Mouse (Mus musculus) thymus, postnatal 4 days (tissue): ENCODE measurements around the gene Slc5a5.

ENCODE experiments used
- DNase-seq: peaks from one replicate; pipeline ENCODE4 v3.0.0; 2021

Slc5a5 gene

DNA sequence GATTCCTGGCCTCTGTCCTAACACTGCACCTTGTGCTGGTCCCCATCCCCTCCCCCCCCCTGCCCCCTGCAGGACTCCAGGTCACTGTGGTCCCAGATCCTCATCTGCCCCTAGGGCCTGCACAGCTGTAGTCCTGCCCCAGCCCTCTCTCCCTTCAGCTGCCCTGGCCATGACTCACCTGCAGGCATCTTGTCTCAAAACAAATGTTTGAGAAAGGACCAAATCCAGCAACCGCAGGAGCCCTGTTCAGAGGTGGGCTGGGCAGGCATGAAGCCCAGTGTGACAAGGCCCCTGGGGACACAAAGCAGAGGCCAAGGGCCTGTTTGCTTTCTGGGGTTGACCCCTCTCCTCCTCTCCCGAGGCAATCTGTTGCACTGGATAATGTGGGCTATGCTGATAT lies 14.4 kb downstream of the Slc5a5 start:
- DNase-seq = no peak

DNA sequence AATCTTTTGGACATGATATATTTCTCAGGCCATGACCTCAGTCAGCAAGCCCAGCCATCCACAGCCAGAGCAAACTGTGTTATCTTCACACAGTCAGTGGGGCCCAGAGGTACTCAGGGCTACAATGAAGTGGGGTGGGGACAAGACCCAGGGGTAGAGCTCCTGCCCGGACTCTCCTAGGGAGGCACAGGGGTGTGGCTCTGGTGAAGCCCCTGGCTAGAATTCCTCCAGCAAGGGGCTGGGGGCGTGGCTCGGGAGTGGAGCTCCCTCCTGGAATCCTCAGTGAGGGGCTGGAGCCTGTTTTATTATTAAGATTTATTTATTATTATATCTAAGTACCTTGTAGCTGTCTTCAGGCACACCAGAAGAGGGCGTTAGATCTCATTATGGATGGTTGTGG lies 16.2 kb downstream of the Slc5a5 start:
- peak; percentile 20 for DNase-seq

DNA sequence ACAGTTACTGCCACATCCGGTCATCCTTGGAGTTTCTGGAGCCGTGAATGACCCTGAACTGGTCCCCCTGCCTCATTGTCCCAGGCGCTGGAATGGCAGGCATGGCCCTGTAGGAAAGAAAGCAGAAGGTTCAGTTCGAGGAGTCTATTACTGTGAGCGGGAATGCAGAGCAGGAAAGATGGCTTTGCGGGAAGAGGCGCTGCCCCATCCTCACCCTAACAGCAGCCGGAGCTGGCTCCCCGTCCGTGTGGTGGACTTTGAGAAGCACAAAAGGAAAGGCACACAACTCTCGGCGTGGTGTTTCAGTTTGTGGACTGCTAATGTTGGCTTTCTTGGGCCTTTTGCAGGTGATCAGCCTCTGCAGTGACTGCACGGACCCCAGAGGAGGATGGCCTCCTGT lies 18.1 kb downstream of the Slc5a5 start:
- peak; percentile 18 for DNase-seq

DNA sequence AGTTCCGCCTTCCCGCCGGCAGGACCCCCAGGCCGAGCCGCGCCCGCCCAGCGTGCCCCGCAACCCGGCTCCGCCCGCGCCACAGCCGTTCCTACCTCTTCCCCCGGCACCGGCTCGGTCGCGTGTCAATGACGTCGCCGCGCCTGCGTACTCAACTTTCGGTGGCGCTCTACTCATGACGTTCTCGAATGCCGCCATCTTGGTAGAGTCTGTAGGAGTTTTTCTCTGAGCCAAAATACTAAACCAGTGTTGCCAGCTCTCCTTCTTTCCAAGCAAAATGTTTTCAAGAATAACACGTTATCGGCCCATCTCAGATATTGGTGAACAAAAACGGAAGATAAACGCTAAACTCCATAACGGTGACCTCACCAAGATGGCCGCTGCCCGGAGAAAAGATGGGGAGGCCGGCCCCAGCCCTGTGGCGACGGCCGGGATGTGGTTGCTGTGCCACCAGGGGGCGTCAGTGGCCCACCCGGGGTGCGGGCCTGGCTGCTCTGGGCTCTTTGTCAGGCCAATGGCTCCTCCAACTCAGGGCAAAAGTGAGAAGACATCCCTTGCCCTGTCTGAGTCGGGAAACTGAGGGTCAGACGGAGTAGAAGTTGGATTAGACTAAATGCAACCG lies 19.1 kb downstream of the Slc5a5 start, which contains the start of gene Ccdc124:
Gene Ccdc124, minus strand, starts transcription at position 572 of the 622 bp plus-strand sequence.
- DNase-seq = peak; percentile 97

DNA sequence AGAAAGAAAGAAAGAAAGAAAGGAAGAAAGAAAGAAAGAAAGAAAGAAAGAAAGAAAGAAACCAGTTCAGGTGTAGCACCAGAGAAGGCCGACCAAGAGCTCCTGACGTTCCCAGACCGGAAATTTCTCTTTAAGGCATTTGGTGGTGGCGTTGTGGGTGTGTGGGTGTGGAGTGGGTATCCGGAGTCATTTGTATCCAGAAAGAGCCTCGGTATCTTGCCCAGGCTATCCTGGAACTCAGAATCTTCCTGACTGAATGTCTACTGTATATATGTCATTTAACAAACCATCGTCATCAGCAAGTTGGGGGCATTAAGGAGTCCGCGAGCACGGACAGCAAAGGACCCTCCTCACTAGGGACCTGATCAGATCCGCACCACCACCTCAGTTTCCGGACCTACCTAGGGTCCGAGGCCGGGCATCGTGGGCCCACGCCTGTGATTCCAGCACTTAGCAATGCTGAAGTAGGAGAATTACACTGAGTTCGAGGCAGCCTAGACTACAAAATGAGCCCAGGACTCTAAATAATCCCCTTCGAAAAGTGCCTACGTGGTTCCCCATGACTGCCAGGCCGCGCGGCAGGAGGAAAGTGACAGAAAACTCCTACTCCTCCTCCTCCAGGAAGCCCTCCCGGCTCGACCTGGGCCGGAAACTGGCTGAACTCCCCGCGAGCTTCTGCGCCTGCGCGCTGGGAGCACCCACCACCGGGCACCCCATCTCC lies 19.8 kb downstream of the Slc5a5 start:
- DNase-seq = peak; percentile 19

DNA sequence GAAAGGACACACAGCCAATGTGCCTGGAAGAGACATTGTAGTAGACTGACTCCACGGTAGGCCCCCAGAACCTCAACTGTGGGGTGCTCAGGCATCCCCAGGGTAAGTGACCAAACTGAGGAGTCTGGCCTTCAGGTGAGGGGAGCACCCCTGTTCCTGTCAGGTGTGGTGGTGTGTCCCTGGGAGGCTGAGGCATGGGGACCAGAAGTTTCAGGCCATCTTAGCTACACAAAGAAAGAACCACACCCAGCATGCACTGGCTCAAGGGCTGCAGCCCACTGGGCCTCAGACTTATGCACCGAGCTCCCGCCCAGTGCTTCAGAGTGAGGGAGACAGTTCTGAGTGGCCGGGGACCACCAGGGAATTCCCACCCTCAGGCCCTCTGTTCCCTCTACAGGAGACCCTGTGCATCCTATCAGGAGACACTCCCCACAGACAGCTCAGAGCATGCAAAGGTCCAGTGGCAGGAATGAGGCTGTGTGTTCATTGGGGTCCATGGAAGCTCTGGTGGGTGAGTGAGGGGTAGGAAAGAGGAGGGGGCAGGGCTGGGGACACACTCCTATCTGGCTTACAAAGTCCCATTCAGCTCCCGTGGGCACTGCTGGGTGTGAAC lies 21.3 kb downstream of the Slc5a5 start:
- DNase-seq = no peak

DNA sequence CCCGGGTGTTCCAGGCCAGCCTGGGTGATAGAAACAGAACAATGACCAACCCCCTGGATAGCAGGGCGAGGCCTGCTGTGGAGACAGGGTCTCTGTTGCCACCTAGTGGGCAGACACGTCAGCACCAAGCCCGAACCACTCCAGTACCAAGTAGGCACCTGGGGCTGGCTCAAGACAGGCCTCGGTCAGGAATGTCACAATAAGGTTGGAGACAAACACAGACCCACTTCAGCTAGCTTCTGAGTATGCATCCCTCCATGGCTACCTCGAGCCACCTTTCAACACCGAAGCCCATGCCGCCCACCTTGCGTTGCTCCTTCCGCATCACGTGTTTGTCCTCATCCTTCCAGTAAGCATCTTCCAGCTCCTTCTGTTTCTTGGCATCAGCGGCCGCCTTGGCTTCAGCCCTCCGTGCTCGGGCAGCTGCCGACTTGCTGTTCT lies 22.9 kb downstream of the Slc5a5 start:
- DNase-seq = peak; percentile 83

DNA sequence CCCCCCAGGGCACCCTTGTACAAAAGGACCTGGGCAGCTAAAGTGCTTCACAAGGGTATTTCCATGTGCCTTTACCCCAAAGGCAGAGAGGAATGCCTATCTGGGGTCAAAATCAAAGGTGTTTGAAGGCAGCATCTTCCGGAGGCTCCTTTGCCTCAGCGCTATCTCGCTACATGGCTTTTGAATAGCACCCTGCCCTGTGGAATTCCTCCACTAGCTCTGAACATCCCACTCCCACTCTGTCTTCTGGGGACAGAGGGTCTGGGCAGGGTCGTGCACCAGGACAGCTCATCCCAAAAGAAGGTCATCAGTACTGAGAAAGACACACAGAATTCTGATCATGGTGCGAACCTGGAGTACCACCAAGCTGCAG lies 23.4 kb downstream of the Slc5a5 start:
- DNase-seq = no peak

DNA sequence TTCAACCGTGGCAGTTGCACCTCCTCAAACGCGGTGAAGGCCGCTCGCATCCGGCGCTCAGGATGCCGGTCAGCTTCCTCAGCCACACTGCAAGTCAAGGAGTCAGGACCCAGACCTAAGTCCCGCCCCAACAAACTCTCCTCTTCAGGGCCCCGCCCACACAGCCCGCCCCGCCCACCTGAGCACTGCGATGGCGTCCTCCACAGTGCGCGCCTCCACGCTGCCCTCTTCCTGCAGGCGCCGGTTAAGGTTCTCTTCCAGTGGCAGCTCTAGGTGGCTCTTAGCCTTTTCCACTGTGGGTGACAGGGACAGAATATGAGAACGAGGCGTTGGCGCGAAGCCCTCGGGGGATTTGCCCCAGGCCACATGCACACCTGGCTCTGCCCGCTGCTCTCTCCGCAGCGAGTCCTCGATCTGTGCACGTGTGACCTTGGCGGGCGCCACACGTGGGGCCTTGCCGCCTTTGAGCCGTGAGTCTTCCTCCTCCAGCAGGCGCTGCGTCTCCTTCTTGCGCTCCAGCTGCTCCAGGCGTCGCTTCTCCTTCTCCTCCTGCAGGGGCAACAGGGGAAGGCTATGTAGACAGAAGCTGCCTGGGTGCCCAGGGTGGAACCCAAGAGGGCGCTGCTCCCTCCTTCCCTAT lies 23.9 kb downstream of the Slc5a5 start:
- peak; percentile 78 for DNase-seq

DNA sequence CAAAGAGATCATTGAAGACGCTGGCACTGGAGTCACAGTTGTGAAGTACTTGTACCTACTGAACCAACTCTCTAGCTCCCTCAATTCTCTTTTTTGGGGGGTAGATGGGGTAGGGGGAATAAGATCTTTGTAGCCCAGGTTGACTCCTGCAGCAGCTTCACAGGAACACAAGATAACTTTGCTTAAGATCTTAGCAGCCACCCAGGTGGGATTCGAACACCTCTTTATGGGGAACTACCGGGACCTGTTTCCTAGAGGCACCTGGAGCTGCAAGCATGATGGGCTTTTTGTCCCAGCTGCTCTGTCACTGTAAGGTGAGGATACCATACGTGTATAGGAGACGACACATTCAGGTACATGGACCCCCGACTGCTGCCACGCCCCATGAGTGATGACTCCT lies 26.0 kb downstream of the Slc5a5 start:
- no peak for DNase-seq

DNA sequence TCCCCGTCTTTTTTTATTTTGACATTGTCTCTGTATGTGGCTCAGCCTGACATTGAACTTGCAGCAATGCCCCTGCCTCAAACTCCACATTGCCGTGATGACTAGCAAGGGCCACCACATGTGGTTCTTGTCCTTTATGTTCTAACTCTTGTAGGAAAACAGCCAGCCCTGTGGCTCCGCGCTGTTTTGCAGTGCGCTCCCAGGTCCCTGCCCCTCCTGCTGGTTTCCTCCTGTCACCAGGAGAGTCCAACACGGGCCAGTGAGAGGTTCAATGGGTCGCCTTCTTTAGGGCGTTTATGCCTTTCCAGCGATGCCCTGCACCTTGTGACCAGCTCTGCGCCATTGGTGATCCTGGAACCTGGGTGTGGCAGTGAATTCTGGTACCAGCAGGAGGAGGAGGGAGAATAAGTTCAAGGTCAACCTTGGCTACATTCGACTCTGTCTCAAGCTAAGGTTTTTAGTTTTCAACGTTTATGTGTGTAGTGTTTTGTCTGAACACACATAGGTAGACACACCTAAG lies 26.5 kb downstream of the Slc5a5 start:
- no peak for DNase-seq

DNA sequence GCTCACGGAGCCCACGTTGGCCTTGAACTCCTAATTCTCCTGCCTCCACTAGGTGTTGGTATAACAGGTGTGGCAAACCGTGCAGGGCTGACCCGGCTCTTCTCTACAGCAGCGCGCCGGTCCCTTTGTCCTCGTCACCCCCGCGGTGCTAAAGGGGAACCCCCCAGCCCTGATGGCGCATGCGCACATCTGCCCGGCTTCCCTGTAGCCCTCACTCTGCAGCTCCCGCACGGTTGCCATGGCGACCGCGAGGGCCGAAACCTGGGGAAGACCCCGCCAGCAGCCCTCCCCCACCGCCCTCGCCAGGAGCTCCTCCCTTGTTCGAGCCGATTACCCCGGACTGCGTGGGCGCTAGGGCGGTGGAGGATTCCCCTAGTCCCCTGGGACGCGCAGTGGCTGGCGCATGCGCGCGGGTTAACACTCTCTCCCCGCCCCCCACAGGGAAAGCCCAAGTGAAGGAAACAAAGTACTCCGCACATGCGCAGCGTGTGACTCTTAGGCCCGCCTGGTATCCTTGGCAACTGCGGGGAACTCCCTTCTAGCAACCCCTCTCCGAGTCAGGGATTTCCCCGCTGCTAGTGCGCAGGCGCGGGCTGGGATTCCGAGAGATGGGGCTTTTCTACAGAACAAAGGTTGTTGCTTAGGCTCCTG lies 27.1 kb downstream of the Slc5a5 start:
- DNase-seq = peak; percentile 98

DNA sequence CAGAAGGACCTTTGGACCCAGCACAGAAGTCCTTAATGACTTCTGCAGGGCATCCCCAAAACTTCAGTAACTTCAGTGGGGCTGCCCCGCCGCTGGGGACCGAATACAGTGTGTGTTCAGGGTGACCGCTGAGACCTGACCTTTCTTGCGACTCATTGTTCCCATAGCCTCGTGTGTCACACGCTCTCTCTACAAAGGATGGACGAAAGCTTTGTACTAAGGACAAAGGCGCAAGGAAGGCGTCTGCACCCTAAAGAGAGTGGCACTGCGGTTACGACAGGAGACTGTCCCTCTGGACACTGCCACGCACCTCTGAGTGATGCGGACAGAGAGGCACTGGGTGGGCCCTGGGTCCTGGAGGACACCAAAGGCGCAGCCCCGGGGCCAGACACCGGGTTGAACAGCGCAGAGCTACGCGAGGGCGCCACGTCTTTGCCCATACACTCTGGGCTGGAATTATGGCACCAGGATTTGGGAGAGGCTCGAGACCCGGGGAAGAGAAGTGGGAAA lies 27.8 kb downstream of the Slc5a5 start:
- DNase-seq = peak; percentile 61

DNA sequence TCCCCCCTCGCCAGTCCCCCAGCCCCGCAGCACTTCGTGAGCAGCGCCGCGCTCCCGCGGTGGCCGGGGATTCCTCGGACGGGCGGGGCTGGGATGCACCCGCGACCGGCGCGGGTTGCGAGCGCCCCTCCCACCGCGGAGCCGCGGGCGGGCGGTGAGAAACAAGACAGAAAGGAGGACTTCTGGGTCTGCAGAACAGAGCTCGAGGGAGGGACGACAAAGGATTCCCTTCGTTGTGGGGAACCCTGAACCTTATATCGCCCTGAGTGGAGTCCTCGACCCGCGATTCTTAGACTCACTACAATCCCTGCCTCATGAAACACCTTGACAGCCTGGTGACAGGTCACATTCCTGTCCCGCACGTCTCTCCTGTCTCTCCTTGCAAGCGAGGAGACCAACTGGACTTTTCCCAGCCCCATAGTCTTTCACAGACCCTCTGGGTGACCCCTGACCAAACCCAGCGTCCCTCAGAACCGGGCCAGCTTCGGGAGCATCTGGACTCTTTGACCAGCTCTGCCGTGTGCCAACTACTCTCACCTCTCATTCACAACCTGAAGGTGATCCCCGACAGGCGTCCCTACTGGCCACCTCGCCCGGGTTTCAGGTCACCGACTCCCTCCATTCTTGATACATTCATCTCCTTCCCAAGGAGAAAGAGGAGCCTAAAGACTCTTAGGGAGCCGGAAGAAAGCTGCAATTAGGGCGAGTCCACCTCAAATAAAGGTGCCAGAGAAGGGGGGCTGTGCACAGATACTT lies 28.4 kb downstream of the Slc5a5 start:
- DNase-seq = peak; percentile 54

DNA sequence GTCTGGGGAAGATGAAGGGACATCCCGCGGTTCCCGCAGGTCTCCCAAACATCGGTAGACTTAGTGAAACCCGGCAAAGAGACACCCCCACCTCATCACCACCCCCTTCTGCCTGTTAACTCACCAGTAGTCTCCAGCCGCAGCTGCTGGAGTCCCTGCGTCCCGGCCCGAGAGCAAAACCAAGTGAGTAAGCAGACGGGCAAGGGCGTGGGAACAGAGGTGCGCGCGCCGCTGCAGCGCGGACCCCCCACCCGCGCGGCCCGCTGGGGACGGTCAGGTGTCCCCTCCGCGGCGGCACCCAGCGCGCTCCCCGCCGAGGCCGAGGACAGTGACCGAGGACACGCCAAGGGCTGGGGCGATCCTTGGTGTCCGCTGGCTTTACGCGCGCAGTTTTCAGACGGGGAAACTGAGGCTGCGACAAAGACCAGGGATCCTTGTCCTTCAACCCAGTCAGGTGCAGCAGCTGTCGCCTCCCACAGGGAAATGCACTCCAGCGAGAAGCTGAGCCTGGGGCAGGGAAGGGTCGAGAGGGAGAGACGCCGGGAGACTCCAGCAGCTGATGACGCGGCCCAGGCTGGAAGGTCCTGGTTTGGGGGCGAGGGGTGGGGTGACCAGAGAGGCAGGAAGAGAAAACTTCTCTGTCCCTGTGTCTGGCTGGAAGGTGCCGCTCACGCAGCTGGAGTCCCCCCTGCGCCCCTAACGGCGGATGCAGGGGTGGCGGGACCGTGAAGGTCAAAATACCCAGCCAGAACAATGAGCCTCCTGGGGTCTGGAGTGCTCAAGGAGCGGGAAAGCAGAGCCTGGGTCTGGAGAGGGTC lies 29.5 kb downstream of the Slc5a5 start, which contains the start of gene Kcnn1:
Gene Kcnn1, minus strand, starts transcription at position 435 of the 818 bp plus-strand sequence.
- peak; percentile 64 for DNase-seq

DNA sequence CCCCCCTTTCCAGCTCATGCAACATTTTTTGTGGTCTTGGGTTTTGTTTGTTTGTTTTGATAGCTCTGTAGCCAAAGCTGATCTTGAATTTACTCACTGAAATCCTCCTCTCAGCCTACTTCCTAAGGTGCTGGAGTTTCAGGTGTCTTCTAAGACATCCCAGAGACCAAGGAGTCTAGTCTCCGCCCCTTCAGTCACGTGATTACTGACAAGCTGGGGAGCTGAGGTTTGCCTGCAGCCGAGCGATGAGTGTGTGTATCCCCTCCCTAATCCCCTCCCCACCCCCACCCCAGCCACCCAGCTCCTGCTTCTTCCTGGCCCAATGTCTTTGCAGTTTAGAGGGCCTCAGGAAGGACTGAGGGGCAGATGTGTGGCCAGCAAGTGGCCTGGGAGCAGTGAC lies 35.0 kb downstream of the Slc5a5 start:
- DNase-seq = peak; percentile 68

DNA sequence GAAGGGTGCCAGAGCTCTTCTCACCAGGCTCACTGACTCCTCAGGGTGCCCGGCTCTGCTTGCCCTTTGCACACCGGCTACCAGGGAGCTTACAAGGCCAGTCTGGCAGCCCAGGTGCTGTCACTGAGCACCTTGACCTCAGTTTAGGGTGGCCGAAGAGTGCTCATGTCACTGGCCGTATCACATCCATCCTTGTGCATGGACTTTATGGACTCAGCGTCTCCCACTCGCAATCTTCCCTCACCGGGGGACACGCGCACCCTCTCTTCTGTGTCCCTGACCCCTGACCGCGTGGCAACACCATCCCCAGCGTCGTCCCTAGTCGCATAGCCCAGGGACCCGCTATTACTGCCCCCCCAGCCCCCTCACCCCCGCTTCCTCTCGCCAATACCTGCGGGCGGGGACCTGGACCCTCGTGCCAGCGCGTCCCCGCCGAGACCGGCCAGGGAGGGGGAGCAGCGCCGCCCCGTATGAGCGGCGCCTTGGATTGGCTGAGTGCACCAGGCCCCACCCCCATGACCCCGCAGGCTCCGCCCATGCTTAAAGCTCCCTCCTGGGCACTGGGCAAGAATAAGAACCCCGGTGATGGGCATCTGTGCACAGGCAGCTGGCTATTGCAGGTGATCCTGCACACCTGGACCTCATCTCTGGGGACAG lies 35.9 kb downstream of the Slc5a5 start:
- DNase-seq = peak; percentile 79

DNA sequence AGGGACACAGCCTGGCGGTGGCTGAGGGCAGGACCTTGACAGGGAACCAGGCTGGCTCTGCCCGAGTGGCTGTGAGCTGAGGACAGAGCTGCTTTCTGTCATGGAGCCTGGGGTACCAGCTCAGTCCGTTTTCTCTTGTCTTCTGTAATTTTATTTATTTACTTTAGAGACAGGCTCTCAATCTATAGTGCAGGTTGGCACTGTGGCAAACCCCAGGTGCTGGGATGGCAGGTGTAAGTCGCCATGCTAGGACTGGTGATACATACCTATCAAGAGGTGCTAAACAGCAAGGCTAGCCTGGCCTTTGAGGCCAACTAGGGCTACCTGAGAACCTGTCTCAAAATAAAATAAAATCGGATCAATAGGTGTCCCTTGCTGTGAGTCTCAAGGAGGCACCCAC lies 36.5 kb downstream of the Slc5a5 start:
- no peak for DNase-seq

DNA sequence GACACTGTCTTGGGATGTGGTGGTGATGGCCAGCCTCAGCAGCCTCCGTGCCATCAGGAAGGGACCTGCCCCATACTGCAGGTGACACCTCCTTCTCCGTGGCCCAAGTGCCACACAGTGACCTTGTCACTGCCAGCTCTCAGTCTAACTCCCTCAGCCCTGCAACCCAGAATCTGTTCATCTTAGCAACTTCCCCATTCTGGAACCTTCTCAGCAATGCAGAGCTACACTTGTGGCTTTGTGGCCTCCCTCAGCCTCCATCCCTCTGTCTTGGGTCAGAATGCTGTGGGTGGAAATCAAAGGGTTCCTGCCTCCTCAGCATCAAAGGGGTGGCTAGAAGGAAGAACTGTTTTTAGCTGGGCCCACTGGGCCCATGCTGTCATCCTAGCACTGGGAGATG lies 38.7 kb downstream of the Slc5a5 start:
- DNase-seq = no peak

DNA sequence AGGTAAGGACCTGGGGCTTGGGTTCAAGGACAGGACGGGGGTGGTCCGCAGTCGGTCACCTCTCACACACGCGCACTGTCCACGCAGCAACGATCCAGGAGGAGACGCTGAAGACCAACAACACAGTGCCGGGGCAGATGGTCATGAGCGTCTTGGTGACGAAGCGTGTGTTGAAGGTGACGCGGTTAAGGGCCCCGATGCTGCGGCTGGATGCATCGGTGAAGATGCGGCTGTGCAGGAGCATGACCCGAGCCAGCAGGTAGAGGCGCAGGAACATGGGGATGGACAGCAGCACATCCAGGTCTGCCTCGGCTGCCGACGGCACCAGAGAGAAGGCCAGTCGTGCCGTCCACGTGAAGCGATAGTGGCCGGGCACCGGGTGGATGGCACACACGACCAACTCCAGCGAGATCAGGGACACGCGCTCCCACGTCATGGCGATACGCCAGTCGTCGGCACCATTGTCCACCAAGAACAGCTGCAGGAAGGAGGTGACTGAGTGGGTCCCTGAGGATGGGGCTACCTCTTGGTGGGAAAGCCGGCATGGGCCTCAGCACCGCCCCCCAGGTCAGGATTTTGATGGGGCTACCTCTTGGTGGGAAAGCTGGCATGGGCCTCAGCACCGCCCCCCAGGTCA lies 39.8 kb downstream of the Slc5a5 start:
- no peak for DNase-seq
